Mouse (Mus musculus) cerebellum, adult 2 months (tissue): ENCODE results near the gene Atp5f1.
"Not testable (repeated sequence)": the region's sequence is repeated elsewhere in the genome, so short reads cannot be mapped to it uniquely, and the experiment has no call there.

ENCODE experiments used
- CTCF ChIP-seq: fragments of 200-500 bp; IDR thresholded peaks from 2 replicates; pipeline ENCODE4 v1.5.1; 2011; ENCODE audit warnings: low read depth, mild to moderate bottlenecking, control low read depth, low read length, moderate library complexity, borderline replicate concordance; ENCODE audit not compliant: insufficient read depth
- POLR2A ChIP-seq: fragments of 200-500 bp; IDR thresholded peaks from 2 replicates; pipeline ENCODE4 v1.6.1; 2011; ENCODE audit warnings: low read length, control low read depth, borderline replicate concordance; ENCODE audit not compliant: insufficient read depth

- not testable (repeated sequence) for TF ChIP-seq POLR2A, CTCF
Measured at GRCm38 (mm10) chr3:106003360-106003759, 43.5 kb upstream of the Atp5f1 start.
